Mouse (Mus musculus) activated CD4-positive, CD25-positive, alpha-beta regulatory T cell (primary cell): ENCODE measurements around the gene Zkscan14. TPM values are rescaled to one million over a fixed set of nuclear protein-coding genes. Genes with fewer than 3 reads are reported as not detected.

Source experiments
- polyA plus RNA-seq, 2 experiments: library from polyadenylated mRNA; unstranded; fragments of 100-300 nt; shearing (Covaris generic); gene quantifications; one replicate each; pipeline ENCODE4 v1.2.1; 2017

Zkscan14 gene
- 10 to 100 TPM; 23.5 to 28.9 TPM for polyA plus RNA-seq

GRCm38 (mm10) chr5:145201321-145201991 lies at the start of gene Zkscan14:
TSS of gene Zkscan14 (minus strand) at chr5:145201868.

GRCm38 (mm10) chr5:145231367-145231871 lies 29.8 kb upstream of the Zkscan14 start, which contains the start of gene Zfp655:
TSS of gene Zfp655 (plus strand) at chr5:145231715.

GRCm38 (mm10) chr5:145203936-145204691 lies 2.4 kb upstream of the Zkscan14 start, which contains the start of gene Zkscan5:
TSS of gene Zkscan5 (plus strand) at chr5:145204562.

GRCm38 (mm10) chr5:145191962-145192361 lies 9.7 kb downstream of the Zkscan14 start, which contains the start of gene Atp5j2:
TSS of gene Atp5j2 (minus strand) at chr5:145192062.

GRCm38 (mm10) chr5:145166536-145167305 lies 34.9 kb downstream of the Zkscan14 start, which contains the start of the genes Ptcd1 and Cpsf4:
TSS of gene Ptcd1 (minus strand) at chr5:145167108.
TSS of gene Cpsf4 (plus strand) at chr5:145167213.

Other genes with a start within 250 kb of the Zkscan14 start
- 10 to 100 TPM; 26.6 to 28.4 TPM for gene Smurf1, start 236.0 kb downstream of the Zkscan14 start, polyA plus RNA-seq
- not detected for gene Gm4871, start 169.1 kb downstream of the Zkscan14 start, polyA plus RNA-seq
- not detected for gene 1700018F24Rik, start 158.9 kb downstream of the Zkscan14 start, polyA plus RNA-seq
- gene Arpc1a, start 118.0 kb downstream of the Zkscan14 start, polyA plus RNA-seq = 10 to 100 TPM; 71.7 to 83.7 TPM
- under 1 TPM in 1 of 2 experiments, not detected in 1; 0.55 TPM for gene Kpna7, start 117.8 kb downstream of the Zkscan14 start, polyA plus RNA-seq
- gene Arpc1b, start 87.7 kb downstream of the Zkscan14 start, polyA plus RNA-seq = 1,000 to 10,000 TPM; 1,057 to 1,320 TPM
- gene Pdap1, start 61.6 kb downstream of the Zkscan14 start, polyA plus RNA-seq = 10 to 100 TPM; 51.2 to 52.0 TPM
- gene Bud31, start 61.5 kb downstream of the Zkscan14 start, polyA plus RNA-seq = 100 to 1,000 TPM; 193 to 252 TPM
- gene Ptcd1, start 34.8 kb downstream of the Zkscan14 start, polyA plus RNA-seq = 10 to 100 TPM; 14.9 to 21.3 TPM
- gene Cpsf4, start 34.7 kb downstream of the Zkscan14 start, polyA plus RNA-seq = 10 to 100 TPM; 31.4 to 34.2 TPM
- gene Atp5j2, start 9.8 kb downstream of the Zkscan14 start, polyA plus RNA-seq = 100 to 1,000 TPM; 455 to 490 TPM
- 1 to 10 TPM; 4.2 to 7.6 TPM for gene Zkscan5, start 2.7 kb upstream of the Zkscan14 start, polyA plus RNA-seq
- 10 to 100 TPM; 47.0 to 48.1 TPM for gene Zfp655, start 29.8 kb upstream of the Zkscan14 start, polyA plus RNA-seq
- 1 to 10 TPM in 1 of 2 experiments, under 1 TPM in 1; 0.54 to 2.7 TPM for gene Zscan25, start 78.6 kb upstream of the Zkscan14 start, polyA plus RNA-seq
- not detected for gene Cyp3a57, start 143.4 kb upstream of the Zkscan14 start, polyA plus RNA-seq